Comparison of ENCODE assay signal across 9 mouse cellular contexts in genomic region chr11:117479746-117480145, GRCm38 (mm10). TPM values are rescaled to one million over a fixed set of nuclear protein-coding genes. Genes with fewer than 3 reads are reported as not detected.
DNase-seq lines count a peak whose midpoint lies in the region; ATAC-seq and TF ChIP-seq lines count a peak whose summit lies in the region.
"Had no signal": no experiment of that assay in that cellular context is flagged by ENCODE, and none has a peak within 500 bp of the region (broad histone marks: within the 10 kb centered on the region; RNA-seq: fewer than 3 reads in every experiment).

No protein-coding gene starts in this region.

- no peaks in the 10 kb centered on the region; the same call in 1 of the 2 replicates for H3K9me3 ChIP-seq in forebrain, embryonic 11.5 days (ENCODE audit: control insufficient read depth, low read length)
- no peaks in the 10 kb centered on the region for H3K9me3 ChIP-seq in hindbrain, embryonic 15.5 days
- H3K9me3 ChIP-seq in neural tube, embryonic 15.5 days (replicated peaks), result no peaks in the 10 kb centered on the region

- WGBS in forebrain, embryonic 11.5 days, result 44% methylated on average over 12 of the region's 12 CpGs
- WGBS in hindbrain, embryonic 15.5 days, result 30% methylated on average over 12 of the region's 12 CpGs
- WGBS in neural tube, embryonic 15.5 days, result 31% methylated on average over 12 of the region's 12 CpGs

- no peak overlapping the region for H3K4me3 ChIP-seq in layer of hippocampus, adult 2 months
- no peak overlapping the region for H3K4me3 ChIP-seq in forebrain, embryonic 11.5 days (ENCODE audit: low read depth, low read length)
- no peak overlapping the region for H3K4me3 ChIP-seq in hindbrain, embryonic 15.5 days
- H3K4me3 ChIP-seq in neural tube, embryonic 15.5 days (replicated peaks), result no peak overlapping the region

- no peak for DNase-seq in layer of hippocampus, adult 2 months (ENCODE audit: low spot score in 2 of 2)
- no peak for DNase-seq in layer of hippocampus, postnatal 25 days (ENCODE audit: extremely low spot score in 1 of 2, low spot score in 1 of 2)
- DNase-seq in forebrain, embryonic 11.5 days (ENCODE audit: low spot score), result no peak
- no peak for DNase-seq in urinary bladder, postnatal 4 days (ENCODE audit: low spot score in 2 of 2)
- no peak for DNase-seq in right cerebral cortex, postnatal 36 days (ENCODE audit: low spot score in 2 of 2)
- DNase-seq in spleen, postnatal 10 days (ENCODE audit: low spot score in 2 of 2), result no peak
- DNase-seq: right cerebral cortex, adult 18-20 months had no signal

- no peak for ATAC-seq in forebrain, embryonic 11.5 days (replicated peaks; ENCODE audit: low FRiP score)
- no peak for ATAC-seq in hindbrain, embryonic 15.5 days (ENCODE audit: low FRiP score, low read depth)
- no peak for ATAC-seq in neural tube, embryonic 15.5 days (ENCODE audit: low FRiP score)

- H3K9ac ChIP-seq in forebrain, embryonic 11.5 days (ENCODE audit: low read length), result peak overlapping the region; percentile 49
- H3K9ac ChIP-seq in hindbrain, embryonic 15.5 days, result no peak overlapping the region
- H3K9ac ChIP-seq in neural tube, embryonic 15.5 days (replicated peaks), result peak overlapping the region; percentile 20; the same call in 1 of the 2 replicates

- peaks cover 34% of the 10 kb centered on the region for H3K4me1 ChIP-seq in forebrain, embryonic 11.5 days (replicated peaks; ENCODE audit: control insufficient read depth, insufficient read depth, low read length)
- peaks cover 65% of the 10 kb centered on the region for H3K4me1 ChIP-seq in hindbrain, embryonic 15.5 days (replicated peaks)
- H3K4me1 ChIP-seq in neural tube, embryonic 15.5 days, result peaks cover 76% of the 10 kb centered on the region

- H3K4me2 ChIP-seq in forebrain, embryonic 11.5 days (ENCODE audit: low read depth, low read length, severe bottlenecking), result 0 out of 2 replicates have a peak overlapping the region, but pooled peaks have one; percentile 9
- H3K4me2 ChIP-seq in hindbrain, embryonic 15.5 days, result peak overlapping the region; percentile 31
- H3K4me2 ChIP-seq in neural tube, embryonic 15.5 days, result peak overlapping the region; percentile 33

- H3K27me3 ChIP-seq in forebrain, embryonic 11.5 days (ENCODE audit: control insufficient read depth, insufficient read depth, low read length), result no peaks in the 10 kb centered on the region
- no peaks in the 10 kb centered on the region for H3K27me3 ChIP-seq in hindbrain, embryonic 15.5 days
- H3K27me3 ChIP-seq in neural tube, embryonic 15.5 days (replicated peaks), result 0 out of 2 replicates have a peak, but pooled peaks cover 7% of the 10 kb centered on the region

- H3K36me3 ChIP-seq in forebrain, embryonic 11.5 days (ENCODE audit: control insufficient read depth, insufficient read depth, low read length), result no peaks in the 10 kb centered on the region
- H3K36me3 ChIP-seq in hindbrain, embryonic 15.5 days, result no peaks in the 10 kb centered on the region
- no peaks in the 10 kb centered on the region for H3K36me3 ChIP-seq in neural tube, embryonic 15.5 days

- no peak for TF ChIP-seq CTCF in layer of hippocampus, adult 2 months (conservative IDR thresholded peaks at IDR 0.05)

- H3K27ac ChIP-seq in layer of hippocampus, adult 2 months, result peak overlapping the region; percentile 88
- H3K27ac ChIP-seq in forebrain, embryonic 11.5 days (ENCODE audit: low read depth, low read length), result peak overlapping the region; percentile 94
- peak overlapping the region; percentile 86 for H3K27ac ChIP-seq in hindbrain, embryonic 15.5 days (replicated peaks)
- peak overlapping the region; percentile 91 for H3K27ac ChIP-seq in neural tube, embryonic 15.5 days (replicated peaks)

RNA-seq across cellular contexts. Expression of gene Gm11733, which starts 4.4 kb away (rescaled TPM):
- total RNA-seq in layer of hippocampus, adult 2 months (2021), result under 1 TPM; 0.20 to 0.26 TPM
- total RNA-seq in layer of hippocampus, postnatal 25 days (2021), result under 1 TPM; 0.12 to 0.26 TPM
- not detected in 2 replicates for polyA plus RNA-seq in forebrain, embryonic 11.5 days (2014; fragmentation: Nextera tagmentation; extraction: Ambion mirVana)
- polyA plus RNA-seq in hindbrain, embryonic 15.5 days (2015; fragmentation: Nextera tagmentation; extraction: Ambion mirVana), result not detected in 2 replicates
- polyA plus RNA-seq in neural tube, embryonic 15.5 days (2015; fragmentation: Nextera tagmentation; extraction: Ambion mirVana), result 0.09 TPM in 1 of 2 replicates, not detected in the other
